Mouse (Mus musculus) ES-Bruce4 (cell line): ENCODE measurements around the gene Xiap.

Experiments
- CTCF ChIP-seq: IDR thresholded peaks from one replicate; pipeline ENCODE4 v1.8.1; 2011; ENCODE audit warnings: low read depth, low read length
- POLR2A ChIP-seq: IDR thresholded peaks from one replicate; pipeline ENCODE4 v1.8.1; 2011; ENCODE audit warnings: low read length; ENCODE audit not compliant: insufficient read depth

GRCm38 (mm10) chrX:42149557-42150345 lies 90.3 kb downstream of the Xiap start:
- TF ChIP-seq POLR2A, result no peak
- TF ChIP-seq CTCF, result no peak
